Mouse (Mus musculus) stomach, embryonic 16.5 days (tissue): ENCODE results near the gene Htr1b. TPM values are rescaled to one million over a fixed set of nuclear protein-coding genes. Genes with fewer than 3 reads are reported as not detected.

Experiments
- ATAC-seq: fragments of 200-750 bp; cut with Nextera tagmentation; 2 replicates; pipeline ENCODE4 v1.8.0; 2017; ENCODE audit warnings: moderate number of reproducible peaks, moderate TSS enrichment; ENCODE audit not compliant: insufficient read depth, low FRiP score
- H3K27ac ChIP-seq: fragments of 300-500 bp; sonication (generic); 2 replicates; pipeline ENCODE4 v1.5.1; 2014; ENCODE audit warnings: low read length
- H3K27me3 ChIP-seq: fragments of 300-500 bp; sonication (generic); 2 replicates; pipeline ENCODE4 v1.6.1; 2014; ENCODE audit warnings: low read length, control low read depth, mixed read lengths; ENCODE audit not compliant: control insufficient read depth, insufficient read depth
- H3K36me3 ChIP-seq: fragments of 300-500 bp; sonication (generic); 2 replicates; pipeline ENCODE4 v1.6.1; 2014; ENCODE audit warnings: low read length; ENCODE audit not compliant: control insufficient read depth, insufficient read depth
- H3K4me1 ChIP-seq: fragments of 300-500 bp; sonication (generic); 2 replicates; pipeline ENCODE4 v1.6.1; 2014; ENCODE audit warnings: low read length, control low read depth, mixed read lengths; ENCODE audit not compliant: control insufficient read depth, insufficient read depth
- H3K4me2 ChIP-seq: fragments of 300-500 bp; sonication (generic); 2 replicates; pipeline ENCODE4 v1.6.1; 2014; ENCODE audit warnings: low read depth, low read length, mixed read lengths
- H3K4me3 ChIP-seq: fragments of 300-500 bp; sonication (generic); replicated peaks from 2 replicates; pipeline ENCODE4 v1.5.1; 2014; ENCODE audit warnings: mild to moderate bottlenecking, low read length
- H3K9ac ChIP-seq: fragments of 300-500 bp; sonication (generic); 2 replicates; pipeline ENCODE4 v1.6.1; 2014; ENCODE audit warnings: low read length
- H3K9me3 ChIP-seq: fragments of 300-500 bp; sonication (generic); replicated peaks from 2 replicates; pipeline ENCODE4 v1.6.1; 2016; ENCODE audit warnings: low read length, control low read depth; ENCODE audit not compliant: control insufficient read depth
- WGBS: fragments of 180-500 bp; shearing (Covaris S2); extraction: QIAGEN DNeasy Blood & Tissue Kit; methylation state at CpG from one replicate; pipeline ENCODE4 v1.1.7; 2014; 5-methylcytosine and 5-hydroxymethylcytosine counted together
- polyA plus RNA-seq: library from polyadenylated mRNA; unstranded; fragments of >200 nt; fragmentation: Nextera tagmentation; extraction: Ambion mirVana; gene quantifications from 2 replicates; pipeline ENCODE4 v1.2.1, GENCODE M21; 2015

Gene Htr1b
- polyA plus RNA-seq, 1 experiment from 2014 or later, result 1.7 TPM

GRCm38 (mm10) chr9:81626899-81627606 lies 6.6 kb downstream of the Htr1b start:
- Histone ChIP-seq H3K4me1 (peaks cover 6% of the 10 kb centered on the region; the same call in 1 of the 2 replicates), H3K9ac (no peak overlapping the region), H3K4me3 (no peak overlapping the region), H3K4me2 (no peak overlapping the region), H3K27ac (no peak overlapping the region), H3K9me3 (no peaks in the 10 kb centered on the region), H3K36me3 (no peaks in the 10 kb centered on the region), H3K27me3 (peaks cover 11% of the 10 kb centered on the region)
- no peak; the same call in 1 of the 2 replicates for ATAC-seq
- 36% methylated on average over 9 of the region's 9 CpGs for WGBS

GRCm38 (mm10) chr9:81625898-81626297 lies 7.7 kb downstream of the Htr1b start:
- Histone ChIP-seq H3K9me3 (no peaks in the 10 kb centered on the region), H3K27ac (no peak overlapping the region), H3K36me3 (no peaks in the 10 kb centered on the region), H3K4me1 (no peaks in the 10 kb centered on the region), H3K9ac (no peak overlapping the region), H3K4me2 (no peak overlapping the region), H3K4me3 (no peak overlapping the region), H3K27me3 (no peaks in the 10 kb centered on the region)
- no peak for ATAC-seq

GRCm38 (mm10) chr9:81622873-81623272 lies 10.8 kb downstream of the Htr1b start:
- no peak overlapping the region for H3K4me2 ChIP-seq
- WGBS, result 51% methylated on average over 5 of the region's 5 CpGs
- H3K9ac ChIP-seq, result no peak overlapping the region
- H3K9me3 ChIP-seq, result no peaks in the 10 kb centered on the region
- no peak overlapping the region for H3K27ac ChIP-seq
- ATAC-seq, result no peak
- H3K4me1 ChIP-seq, result no peaks in the 10 kb centered on the region
- H3K36me3 ChIP-seq, result no peaks in the 10 kb centered on the region
- H3K4me3 ChIP-seq, result no peak overlapping the region
- no peaks in the 10 kb centered on the region for H3K27me3 ChIP-seq

GRCm38 (mm10) chr9:81611022-81611421 lies 22.6 kb downstream of the Htr1b start:
- 80% methylated on average over 4 of the region's 4 CpGs for WGBS
- no peak for ATAC-seq
- H3K4me1 ChIP-seq, result no peaks in the 10 kb centered on the region

More at GRCm38 (mm10) chr9:81611022-81611421, 22.6 kb downstream of the Htr1b start:
- Histone ChIP-seq H3K36me3 (no peaks in the 10 kb centered on the region), H3K27me3 (no peaks in the 10 kb centered on the region), H3K4me2 (no peak overlapping the region), H3K9me3 (no peaks in the 10 kb centered on the region), H3K9ac (no peak overlapping the region), H3K27ac (no peak overlapping the region), H3K4me3 (no peak overlapping the region)

Other genes starting within 250 kb of the Htr1b start
- 1.3 and 2.0 TPM in 2 replicates for gene Mei4, start 229.8 kb upstream of the Htr1b start, polyA plus RNA-seq